Mouse (Mus musculus) hindbrain, embryonic 10.5 days (tissue): ENCODE results near the gene Rel. TPM values are rescaled to one million over a fixed set of nuclear protein-coding genes. Genes with fewer than 3 reads are reported as not detected.
"Not testable (repeated sequence)": the region's sequence is repeated elsewhere in the genome, so short reads cannot be mapped to it uniquely, and the experiment has no call there.

Source experiments
- DNase-seq: peaks from one replicate; pipeline ENCODE4 v3.0.0-alpha.2; 2017; ENCODE audit warnings: low spot score
- H3K27ac ChIP-seq: fragments of 300-500 bp; sonication (generic); 2 replicates; pipeline ENCODE4 v1.5.1; 2016; ENCODE audit warnings: mild to moderate bottlenecking, moderate library complexity
- H3K27me3 ChIP-seq: fragments of 300-500 bp; sonication (generic); 2 replicates; pipeline ENCODE4 v1.6.1; 2016; ENCODE audit warnings: mild to moderate bottlenecking; ENCODE audit not compliant: poor library complexity, insufficient read depth, severe bottlenecking
- H3K36me3 ChIP-seq: fragments of 300-500 bp; sonication (generic); 2 replicates; pipeline ENCODE4 v1.6.1; 2016; ENCODE audit warnings: mild to moderate bottlenecking, moderate library complexity
- H3K4me1 ChIP-seq: fragments of 300-500 bp; sonication (generic); replicated peaks from 2 replicates; pipeline ENCODE4 v1.6.1; 2016; ENCODE audit warnings: mild to moderate bottlenecking
- H3K4me3 ChIP-seq: fragments of 300-500 bp; sonication (generic); 2 replicates; pipeline ENCODE4 v1.5.1; 2016; ENCODE audit warnings: mild to moderate bottlenecking, moderate library complexity
- H3K9me3 ChIP-seq: fragments of 300-500 bp; sonication (generic); 2 replicates; pipeline ENCODE4 v1.6.1; 2016; ENCODE audit warnings: mild to moderate bottlenecking, moderate library complexity
- WGBS: fragments of 180-500 bp; shearing (Covaris S2); methylation state at CpG from one replicate; pipeline ENCODE4 v1.1.7; 2016; 5-methylcytosine and 5-hydroxymethylcytosine counted together
- polyA plus RNA-seq: library from polyadenylated mRNA; unstranded; fragments of >200 nt; fragmentation: Nextera tagmentation; extraction: Ambion mirVana; gene quantifications from 2 replicates; pipeline ENCODE4 v1.2.1, GENCODE M21; 2016

Gene Rel
- polyA plus RNA-seq, 1 experiment from 2014 or later = 0.35 TPM

GRCm38 (mm10) chr11:23770510-23770759, 335 bp downstream of the Rel start:
- peak overlapping the region; percentile 80 for H3K4me3 ChIP-seq
- peaks cover 12% of the 10 kb centered on the region for H3K4me1 ChIP-seq
- no peak for DNase-seq
- WGBS = under 1% methylated on average over 24 of the region's 24 CpGs
- peaks cover 21% of the 10 kb centered on the region for H3K27me3 ChIP-seq
- peak overlapping the region; percentile 94 for H3K27ac ChIP-seq
- no peaks in the 10 kb centered on the region for H3K36me3 ChIP-seq
- peaks cover 5% of the 10 kb centered on the region; the same call in 1 of the 2 replicates for H3K9me3 ChIP-seq

DNA sequence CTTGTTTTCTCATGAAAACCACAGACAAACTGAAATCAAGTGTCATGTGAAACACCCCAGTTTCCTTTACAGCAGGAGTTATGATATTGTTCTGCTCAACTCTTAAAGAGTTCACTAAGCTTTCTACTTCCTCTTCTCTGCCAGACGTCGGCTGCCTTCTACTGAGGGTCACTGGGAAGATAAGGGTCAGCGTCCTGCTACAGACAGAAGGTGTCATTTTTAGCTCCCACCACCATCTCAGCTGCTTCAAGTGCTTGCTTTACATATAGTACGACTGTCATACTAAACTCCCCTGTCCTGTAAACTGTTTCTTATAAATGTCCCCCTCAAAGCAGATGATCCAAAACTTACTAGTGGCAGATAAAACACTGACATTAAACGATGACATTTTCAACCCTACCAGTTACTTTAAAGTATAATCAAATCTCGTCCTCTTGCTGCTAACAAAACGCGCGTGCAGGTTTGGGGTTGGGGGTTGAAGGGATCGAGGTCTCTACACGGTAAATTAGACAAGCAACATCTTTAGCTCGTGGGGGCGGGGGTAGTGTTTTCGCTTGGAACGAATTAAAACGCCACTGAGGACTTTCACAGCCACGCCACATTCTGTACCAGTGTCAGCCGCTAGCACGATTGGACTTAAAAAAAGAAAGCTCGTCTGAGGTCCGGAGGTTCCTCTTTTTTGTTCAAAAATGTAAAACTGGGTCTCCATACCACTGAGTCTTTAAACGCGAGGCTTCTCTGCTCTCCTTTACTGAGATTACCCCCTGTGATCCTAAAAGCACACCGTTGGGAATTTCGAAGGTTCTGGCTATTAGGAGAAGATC, 872 bp downstream of the Rel start:
- H3K4me3 ChIP-seq = peak overlapping the region; percentile 80
- H3K27ac ChIP-seq = peak overlapping the region; percentile 94
- H3K36me3 ChIP-seq = no peaks in the 10 kb centered on the region
- H3K4me1 ChIP-seq = peaks cover 12% of the 10 kb centered on the region
- no peak for DNase-seq
- peaks cover 5% of the 10 kb centered on the region; the same call in 1 of the 2 replicates for H3K9me3 ChIP-seq
- WGBS = under 1% methylated on average over 25 of the region's 25 CpGs
- peaks cover 21% of the 10 kb centered on the region for H3K27me3 ChIP-seq

GRCm38 (mm10) chr11:23769033-23769432, 1.7 kb downstream of the Rel start:
- Histone ChIP-seq H3K27me3 (peaks cover 21% of the 10 kb centered on the region), H3K4me3 (no peak overlapping the region), H3K27ac (no peak overlapping the region), H3K4me1 (peaks cover 12% of the 10 kb centered on the region), H3K9me3 (peaks cover 4% of the 10 kb centered on the region; the same call in 1 of the 2 replicates), H3K36me3 (no peaks in the 10 kb centered on the region)
- no peak for DNase-seq

- peaks cover 18% of the 10 kb centered on the region for H3K27me3 ChIP-seq
- WGBS = 78% methylated on average over 1 of the region's 1 CpGs
- H3K36me3 ChIP-seq = no peaks in the 10 kb centered on the region
- H3K9me3 ChIP-seq = no peaks in the 10 kb centered on the region
- no peak overlapping the region for H3K27ac ChIP-seq
- no peak overlapping the region for H3K4me3 ChIP-seq
- H3K4me1 ChIP-seq = peaks cover 12% of the 10 kb centered on the region
- no peak for DNase-seq
Observed at GRCm38 (mm10) chr11:23767928-23768327, 2.8 kb downstream of the Rel start.

GRCm38 (mm10) chr11:23767369-23767768, 3.4 kb downstream of the Rel start:
- peaks cover 13% of the 10 kb centered on the region for H3K27me3 ChIP-seq
- not testable (repeated sequence) for H3K36me3 ChIP-seq
- 85% methylated on average over 5 of the region's 5 CpGs for WGBS

DNA sequence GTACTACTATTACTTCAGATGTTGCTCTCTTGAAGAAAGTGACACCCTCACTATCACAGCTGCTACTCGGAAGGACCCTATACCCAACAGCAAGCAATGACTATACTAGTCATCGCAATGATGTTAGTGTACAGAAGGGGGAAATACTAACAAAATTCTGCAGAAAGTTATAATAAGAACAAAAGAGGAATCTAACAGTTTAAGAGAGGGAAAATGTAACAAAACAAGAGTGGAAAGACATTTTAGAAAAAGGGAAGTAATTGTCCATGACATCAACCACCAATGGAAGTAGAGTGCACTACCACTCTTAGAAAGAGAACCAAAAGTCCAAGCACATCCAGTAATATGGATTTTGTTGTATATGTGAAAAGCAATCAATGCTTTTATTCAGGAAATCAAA, 8.1 kb downstream of the Rel start:
- Histone ChIP-seq H3K27ac (no peak overlapping the region), H3K4me1 (no peaks in the 10 kb centered on the region), H3K36me3 (no peaks in the 10 kb centered on the region), H3K27me3 (no peaks in the 10 kb centered on the region), H3K4me3 (no peak overlapping the region), H3K9me3 (no peaks in the 10 kb centered on the region)
- WGBS = 94% methylated on average over 2 of the region's 2 CpGs
- DNase-seq = no peak

More at GRCm38 (mm10) chr11:23767369-23767768, 3.4 kb downstream of the Rel start:
- not testable (repeated sequence) for H3K27ac ChIP-seq, H3K4me3 ChIP-seq, DNase-seq, H3K9me3 ChIP-seq
- H3K4me1 ChIP-seq = peaks cover 12% of the 10 kb centered on the region

DNA sequence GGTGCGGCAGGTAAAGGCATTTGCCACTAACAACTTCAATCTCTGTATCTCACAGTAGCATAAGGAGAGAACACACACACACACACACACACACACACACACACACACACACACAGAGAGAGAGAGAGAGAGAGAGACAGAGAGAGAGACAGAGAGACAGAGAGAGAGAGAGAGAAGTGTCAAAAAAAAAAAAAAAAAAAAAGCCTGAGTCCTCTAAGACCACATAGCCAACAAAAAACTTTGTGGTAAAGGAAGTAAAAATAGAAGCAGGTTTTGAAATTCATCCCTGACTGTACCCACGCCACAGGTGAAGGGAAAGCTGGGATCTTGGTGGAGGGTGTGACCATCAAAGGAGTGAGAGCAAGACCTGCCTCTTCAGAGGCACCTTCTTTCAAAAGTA, 12.6 kb downstream of the Rel start:
- Histone ChIP-seq H3K9me3 (no peaks in the 10 kb centered on the region), H3K27ac (no peak overlapping the region), H3K36me3 (no peaks in the 10 kb centered on the region), H3K27me3 (no peaks in the 10 kb centered on the region), H3K4me3 (no peak overlapping the region), H3K4me1 (no peaks in the 10 kb centered on the region)
- no peak for DNase-seq
- 87% methylated on average over 2 of the region's 2 CpGs for WGBS

DNA sequence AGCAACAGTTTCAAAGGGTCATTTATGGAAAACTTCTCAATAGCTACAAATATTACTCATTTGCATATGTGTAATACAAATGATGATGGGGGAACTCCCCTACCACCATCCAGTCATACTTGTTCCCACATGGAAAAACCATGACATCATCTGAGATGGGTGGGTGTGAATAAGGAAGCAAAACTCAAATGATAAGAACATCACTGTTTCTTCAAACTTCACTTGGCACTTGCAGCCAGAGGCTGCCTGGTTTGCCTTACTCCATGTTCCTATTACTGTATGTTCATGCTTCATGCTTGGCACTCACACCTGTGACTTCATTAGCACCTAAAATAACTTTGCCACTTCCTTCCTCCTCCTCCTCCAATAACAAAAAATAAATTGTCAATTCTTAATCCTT, 16.4 kb downstream of the Rel start:
- no peak overlapping the region for H3K4me3 ChIP-seq
- no peaks in the 10 kb centered on the region for H3K4me1 ChIP-seq
- no peak for DNase-seq
- no peaks in the 10 kb centered on the region for H3K36me3 ChIP-seq
- H3K9me3 ChIP-seq = no peaks in the 10 kb centered on the region
- H3K27ac ChIP-seq = no peak overlapping the region
- no peaks in the 10 kb centered on the region for H3K27me3 ChIP-seq

DNA sequence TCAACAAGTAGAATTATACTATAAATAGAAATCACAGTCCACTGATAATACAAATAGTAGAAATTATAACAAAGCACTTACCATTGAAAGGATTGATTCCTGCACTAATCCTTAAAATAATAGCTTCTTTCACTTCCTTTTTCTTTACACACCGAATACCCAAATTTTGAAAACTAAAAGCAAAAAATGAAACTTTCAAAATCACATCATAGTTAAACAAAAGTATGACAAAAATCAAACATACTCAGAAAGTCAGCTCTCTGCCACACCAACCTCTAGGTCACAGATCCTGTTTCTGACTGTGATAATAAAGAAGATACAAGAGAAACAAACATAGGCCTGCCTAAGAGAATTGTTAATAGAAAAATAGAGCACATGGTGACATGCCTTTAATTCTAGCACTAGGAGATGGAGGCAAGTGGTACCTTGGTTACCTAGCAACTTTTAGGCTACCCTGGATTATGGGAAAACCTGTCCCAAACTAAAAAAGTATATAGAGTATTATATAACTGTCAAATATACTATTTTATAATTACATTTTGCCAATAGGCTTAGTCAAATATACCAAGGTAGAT, 17.5 kb downstream of the Rel start:
- H3K4me1 ChIP-seq = no peaks in the 10 kb centered on the region
- WGBS = 90% methylated on average over 1 of the region's 1 CpGs
- no peaks in the 10 kb centered on the region for H3K9me3 ChIP-seq
- H3K36me3 ChIP-seq = no peaks in the 10 kb centered on the region
- no peak for DNase-seq
- no peaks in the 10 kb centered on the region for H3K27me3 ChIP-seq
- no peak overlapping the region for H3K4me3 ChIP-seq
- H3K27ac ChIP-seq = no peak overlapping the region

GRCm38 (mm10) chr11:23746102-23746501, 24.7 kb downstream of the Rel start:
- 84% methylated on average over 4 of the region's 4 CpGs for WGBS
- Histone ChIP-seq H3K27ac (no peak overlapping the region), H3K27me3 (no peaks in the 10 kb centered on the region), H3K9me3 (no peaks in the 10 kb centered on the region), H3K36me3 (0 out of 2 replicates have a peak, but pooled peaks cover 4% of the 10 kb centered on the region), H3K4me1 (no peaks in the 10 kb centered on the region), H3K4me3 (no peak overlapping the region)
- no peak for DNase-seq

DNA sequence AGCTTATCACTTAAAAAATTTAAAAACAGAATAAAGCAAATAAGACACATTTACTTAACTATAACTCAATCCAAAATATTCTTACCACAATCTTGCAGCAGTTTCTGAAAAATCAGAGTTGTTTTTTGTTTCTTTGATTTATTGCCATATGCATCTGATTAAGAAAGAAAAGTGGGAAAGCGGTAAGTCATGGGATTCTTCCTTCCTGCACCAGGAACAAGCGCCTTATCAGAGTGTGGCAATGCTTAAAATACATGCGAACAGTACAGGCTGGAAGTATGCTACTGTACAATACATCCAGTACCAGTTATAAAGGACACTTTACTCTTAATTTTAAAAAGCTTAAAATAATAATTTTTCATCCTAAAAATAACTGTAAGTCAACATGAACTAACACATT, 26.4 kb downstream of the Rel start:
- Histone ChIP-seq H3K27me3 (no peaks in the 10 kb centered on the region), H3K9me3 (no peaks in the 10 kb centered on the region), H3K27ac (no peak overlapping the region), H3K36me3 (0 out of 2 replicates have a peak, but pooled peaks cover 4% of the 10 kb centered on the region), H3K4me1 (no peaks in the 10 kb centered on the region), H3K4me3 (no peak overlapping the region)
- 93% methylated on average over 3 of the region's 3 CpGs for WGBS
- no peak for DNase-seq

GRCm38 (mm10) chr11:23741386-23741785, 29.4 kb downstream of the Rel start:
- H3K4me1 ChIP-seq = no peaks in the 10 kb centered on the region
- WGBS = 92% methylated on average over 7 of the region's 7 CpGs
- H3K9me3 ChIP-seq = no peaks in the 10 kb centered on the region
- H3K27me3 ChIP-seq = no peaks in the 10 kb centered on the region
- no peak for DNase-seq
- no peak overlapping the region for H3K27ac ChIP-seq
- H3K36me3 ChIP-seq = 0 out of 2 replicates have a peak, but pooled peaks cover 4% of the 10 kb centered on the region
- no peak overlapping the region for H3K4me3 ChIP-seq

GRCm38 (mm10) chr11:23740895-23741294, 29.9 kb downstream of the Rel start:
- H3K27ac ChIP-seq = no peak overlapping the region
- H3K9me3 ChIP-seq = no peaks in the 10 kb centered on the region
- H3K4me1 ChIP-seq = no peaks in the 10 kb centered on the region
- H3K36me3 ChIP-seq = 0 out of 2 replicates have a peak, but pooled peaks cover 4% of the 10 kb centered on the region
- DNase-seq = no peak
- H3K4me3 ChIP-seq = no peak overlapping the region
- WGBS = 81% methylated on average over 4 of the region's 4 CpGs
- no peaks in the 10 kb centered on the region for H3K27me3 ChIP-seq
